Mouse (Mus musculus) left cerebral cortex, postnatal 10 days (tissue): Measurements from ENCODE around the gene Clic5. TPM values are rescaled to one million over a fixed set of nuclear protein-coding genes. Genes with fewer than 3 reads are reported as not detected.
A peak's percentile ranks its signal among the peaks of the same experiment; 100 is the strongest.
"Not testable (repeated sequence)": the region's sequence is repeated elsewhere in the genome, so short reads cannot be mapped to it uniquely, and the experiment has no call there.

Experiments used
- DNase-seq, 2 experiments: peaks; one replicate each; pipeline ENCODE4 v3.0.0; 2021 to 2022; ENCODE audit warnings: low spot score in 2 of 2, mixed read lengths in 1 of 2; ENCODE audit errors: extremely low spot score in 1 of 2
- intact Hi-C: fragments of 180-260 bp; cut with DNase I; formaldehyde crosslinking; loops from one replicate; pipeline ENCODE4 v1.15.1; 2025
- total RNA-seq, 2 experiments: library from RNA; stranded (reverse); gene quantifications; 2 replicates each; pipeline ENCODE4 v1.2.3; 2021

The Clic5 gene
- 1 to 10 TPM; 2.3 to 2.7 TPM for total RNA-seq

DNA sequence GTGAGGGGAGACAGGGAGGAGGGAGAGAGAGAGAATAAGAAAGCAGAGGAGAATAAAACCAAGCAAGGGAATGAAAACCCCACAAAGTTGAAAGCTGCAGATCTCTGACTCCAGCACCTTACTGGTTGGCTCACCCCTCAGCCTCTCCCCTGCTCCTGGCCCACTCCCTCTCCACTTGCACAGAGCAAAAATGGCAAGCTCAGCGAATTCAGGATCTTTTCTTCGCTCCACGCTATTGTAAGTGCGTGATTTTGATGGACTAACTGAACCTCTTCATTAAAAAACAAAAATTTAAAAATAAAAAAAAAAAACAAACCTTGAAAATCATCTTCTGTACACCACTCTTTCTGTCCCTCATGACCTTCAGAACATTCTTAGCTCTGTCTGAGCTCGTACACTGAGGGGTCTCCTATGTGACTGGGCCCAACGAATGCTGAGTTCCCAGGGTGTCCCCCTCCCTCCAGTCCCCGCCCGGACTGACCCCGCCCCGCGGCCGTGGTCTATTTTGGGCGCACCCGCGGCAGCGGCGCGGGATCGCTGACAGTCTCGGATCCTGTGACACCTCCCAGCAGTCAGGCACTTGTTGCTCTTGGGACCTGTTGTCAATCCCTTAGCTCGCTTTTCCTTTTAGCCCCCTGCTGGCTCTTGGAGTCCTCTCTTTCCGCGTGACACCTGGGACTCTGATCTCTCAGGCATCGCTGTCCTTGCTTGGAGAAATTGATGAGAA is at the start of gene Clic5:
Gene Clic5, plus strand, starts transcription at position 543 of the 727 bp plus-strand sequence.
- intact Hi-C loops: no loop called here
- DNase-seq: peak in 1 of 2 experiments; percentile 58

DNA sequence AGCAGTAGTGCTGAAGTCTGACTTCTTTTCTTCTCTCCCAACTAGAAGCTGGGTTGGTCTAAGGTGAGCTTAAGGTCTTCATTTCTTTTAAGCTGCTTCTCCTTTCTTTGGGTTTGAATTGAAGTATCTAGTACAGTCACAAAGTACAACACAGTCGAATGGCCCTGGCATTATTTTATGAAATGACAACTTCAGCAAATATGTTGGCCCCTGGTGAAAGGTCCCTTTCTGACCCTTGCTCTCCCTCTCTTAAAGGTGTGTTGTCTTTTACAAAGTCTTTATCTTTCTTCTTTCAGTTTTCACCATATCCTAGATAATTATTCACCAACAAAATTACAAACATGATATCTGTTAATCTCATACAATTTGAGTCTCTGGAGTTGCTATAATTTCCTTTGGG is 42.6 kb upstream of the Clic5 start:
- intact Hi-C loops: no loop called here
- DNase-seq: no peak

DNA sequence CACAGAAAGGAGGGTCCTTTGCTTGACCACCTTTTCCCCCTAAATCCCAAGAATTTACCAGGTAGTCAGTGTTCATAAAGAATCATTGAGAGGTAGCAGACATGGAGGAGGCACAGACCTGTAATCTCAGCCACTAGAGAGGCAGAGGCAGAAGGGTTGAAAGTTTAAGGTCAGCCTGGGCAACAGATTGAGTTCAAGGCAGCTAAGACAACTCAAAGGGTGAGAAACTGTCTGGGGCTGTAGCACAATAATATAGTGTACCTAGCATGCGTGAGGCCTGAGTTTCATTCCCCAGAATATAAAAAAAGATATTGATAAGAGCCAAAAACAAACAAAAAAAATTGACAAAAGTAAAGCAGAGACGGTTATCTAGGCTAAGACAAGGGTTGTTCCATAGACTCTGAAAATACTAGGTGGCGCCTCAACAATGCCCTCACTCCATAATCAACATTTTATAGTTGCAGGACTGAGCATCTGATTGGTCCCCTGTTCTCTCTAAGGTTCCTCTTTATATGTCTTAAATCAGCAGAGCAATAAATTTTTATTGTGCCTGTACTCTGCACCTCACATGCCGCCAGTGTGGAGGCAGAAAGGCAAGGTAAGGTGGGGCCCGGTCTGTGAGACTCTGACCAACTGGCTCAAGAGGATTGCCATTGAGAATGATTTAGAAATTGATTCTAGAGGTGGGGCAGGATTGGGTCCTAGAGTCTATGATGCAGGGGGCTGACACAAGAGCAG is 40.1 kb upstream of the Clic5 start:
- intact Hi-C loops: no loop called here
- DNase-seq: no peak

DNA sequence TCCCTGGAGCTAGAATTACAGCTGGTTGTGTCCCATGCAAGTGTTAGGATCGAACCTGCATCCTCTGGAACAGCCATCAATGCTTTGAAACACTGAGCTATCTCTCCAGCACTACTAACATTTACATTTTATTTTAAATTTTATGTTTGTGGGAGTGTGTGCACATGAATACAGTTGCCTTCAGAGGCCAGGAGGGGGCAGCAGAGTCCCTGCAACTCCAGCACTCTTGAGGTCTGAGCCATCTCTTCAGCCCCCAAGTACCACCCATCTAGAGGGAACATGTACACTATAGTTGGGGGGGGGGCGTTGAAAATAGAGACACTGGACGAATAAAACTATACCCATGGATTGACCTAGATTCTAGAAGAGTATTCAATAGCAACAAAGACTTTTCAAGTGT is 37.3 kb upstream of the Clic5 start:
- peak in 1 of 2 experiments; percentile 41 for DNase-seq
- intact Hi-C loops: loop anchor here (5.0 kb wide), 1 partner anchor 106 kb away; no protein-coding TSS in a partner anchor

DNA sequence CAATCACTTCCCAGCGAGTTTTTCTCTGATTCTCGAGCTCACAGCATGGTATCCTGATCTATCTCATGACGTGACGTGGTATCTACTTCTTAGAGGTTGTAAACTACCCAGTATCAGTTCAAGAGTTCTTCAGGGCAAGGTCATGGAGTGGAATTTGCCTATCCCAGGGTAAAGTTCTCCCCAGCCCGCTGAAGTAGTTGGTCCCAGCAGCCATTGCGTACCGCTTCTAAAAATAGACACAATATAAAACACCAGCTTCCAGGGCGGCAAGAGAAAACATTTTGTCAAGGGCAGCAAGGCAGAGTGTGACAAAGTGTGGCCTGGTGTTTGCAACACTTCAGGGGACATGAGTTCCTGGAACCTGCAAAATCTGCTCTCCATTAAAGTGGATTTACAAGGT is 36.5 kb upstream of the Clic5 start:
- intact Hi-C loops: loop anchor here (5.0 kb wide), 1 partner anchor 105 kb away; no protein-coding TSS in a partner anchor
- DNase-seq: no peak

DNA sequence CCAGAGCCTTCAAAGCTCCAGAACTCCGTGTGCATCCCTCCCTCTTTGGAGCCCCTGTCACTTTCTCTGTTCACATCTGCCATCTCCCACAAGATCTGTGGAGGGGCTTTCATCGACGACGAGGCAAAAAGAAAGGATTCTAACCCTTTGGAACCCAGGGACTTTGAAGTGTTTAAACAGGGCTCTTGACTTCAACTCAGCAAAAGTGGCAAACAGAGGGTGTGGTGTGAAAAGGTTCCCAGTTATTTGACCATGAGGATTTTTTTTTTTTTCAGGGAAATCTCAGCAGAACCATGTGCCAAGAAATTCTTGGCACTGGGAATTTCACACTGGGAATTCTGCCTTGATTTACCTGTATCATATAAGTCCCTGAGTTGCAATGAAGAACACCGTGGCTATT is 34.5 kb upstream of the Clic5 start:
- no peak for DNase-seq
- intact Hi-C loops: loop anchor here (5.0 kb wide), 1 partner anchor 103 kb away; no protein-coding TSS in a partner anchor

DNA sequence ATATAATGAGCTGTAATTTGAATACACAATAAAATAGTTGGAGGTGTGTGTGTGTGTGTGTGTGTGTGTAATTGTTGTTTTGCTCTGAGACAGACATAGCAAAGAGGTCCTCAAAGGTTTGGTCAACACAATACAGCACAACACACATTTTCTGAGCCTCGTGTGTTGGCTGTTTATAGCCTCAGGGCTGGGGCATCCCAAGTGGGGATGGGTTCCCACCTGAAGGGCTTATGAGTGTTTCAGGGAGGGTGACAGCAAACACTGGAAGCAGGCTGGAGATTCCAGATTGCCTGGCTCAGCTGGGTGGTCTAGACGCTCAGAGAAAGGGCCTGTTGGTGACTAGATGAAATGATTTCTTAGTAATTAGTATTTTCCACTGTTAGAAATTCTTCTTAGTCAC is 33.2 kb upstream of the Clic5 start:
- no peak for DNase-seq
- intact Hi-C loops: no loop called here

DNA sequence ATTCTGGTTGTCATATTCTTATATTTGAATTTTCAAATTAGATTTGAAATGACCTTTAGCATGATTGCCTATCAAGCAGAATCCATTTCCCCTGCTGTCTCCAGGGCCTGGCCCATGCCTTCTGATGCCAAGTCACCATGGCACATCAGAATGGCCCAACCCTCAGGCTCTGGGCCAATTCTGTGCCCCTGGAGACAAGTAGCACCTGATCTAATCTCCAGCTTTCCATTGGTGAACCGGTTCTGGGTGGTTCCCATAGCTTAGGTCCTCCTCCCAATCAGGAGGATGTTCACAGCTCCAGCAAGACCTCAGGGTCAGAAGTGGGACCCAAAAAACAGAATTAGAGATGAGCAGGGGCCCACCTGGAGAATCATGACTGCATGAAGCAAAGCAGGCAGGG is 30.2 kb upstream of the Clic5 start:
- intact Hi-C loops: no loop called here
- no peak for DNase-seq

DNA sequence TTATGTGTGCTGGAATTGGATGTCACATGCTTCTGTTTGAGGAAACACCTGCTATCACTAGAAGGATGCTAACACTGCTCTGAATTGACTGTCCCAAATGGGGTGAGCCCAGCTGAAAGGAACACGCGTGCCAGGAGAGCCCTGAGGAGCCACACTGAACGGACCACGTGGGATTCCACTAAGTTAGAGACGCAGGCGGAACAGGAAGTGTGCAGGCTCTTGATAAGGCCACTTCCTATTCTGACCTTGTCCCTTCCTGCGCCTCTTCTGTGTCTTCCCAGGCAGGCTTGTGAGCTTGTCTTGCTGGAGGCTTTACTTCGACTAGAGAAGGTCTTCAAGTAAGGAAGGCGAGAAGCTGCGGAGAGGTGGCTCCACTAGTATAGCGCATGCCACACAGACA is 27.9 kb upstream of the Clic5 start:
- intact Hi-C loops: no loop called here
- no peak for DNase-seq

DNA sequence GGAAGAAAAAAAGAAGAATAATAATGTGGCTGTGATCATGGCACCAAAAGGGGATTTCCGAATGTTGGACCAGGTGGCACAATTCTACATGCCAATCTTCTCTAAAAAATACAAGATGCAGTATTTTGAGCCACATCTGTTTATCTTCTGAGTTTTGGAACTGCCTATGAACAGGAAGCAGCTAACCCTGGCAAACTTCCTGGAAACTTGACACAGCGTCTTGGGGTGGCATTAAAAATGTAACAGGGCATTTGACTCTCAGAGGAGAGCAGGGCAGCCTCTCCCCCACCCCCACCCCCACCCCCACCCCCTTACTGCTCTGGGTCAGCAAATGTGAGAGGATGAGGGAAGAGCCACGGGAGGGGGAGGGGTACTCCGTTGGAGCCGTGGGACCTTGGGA is 25.9 kb upstream of the Clic5 start:
- intact Hi-C loops: no loop called here
- DNase-seq: no peak

DNA sequence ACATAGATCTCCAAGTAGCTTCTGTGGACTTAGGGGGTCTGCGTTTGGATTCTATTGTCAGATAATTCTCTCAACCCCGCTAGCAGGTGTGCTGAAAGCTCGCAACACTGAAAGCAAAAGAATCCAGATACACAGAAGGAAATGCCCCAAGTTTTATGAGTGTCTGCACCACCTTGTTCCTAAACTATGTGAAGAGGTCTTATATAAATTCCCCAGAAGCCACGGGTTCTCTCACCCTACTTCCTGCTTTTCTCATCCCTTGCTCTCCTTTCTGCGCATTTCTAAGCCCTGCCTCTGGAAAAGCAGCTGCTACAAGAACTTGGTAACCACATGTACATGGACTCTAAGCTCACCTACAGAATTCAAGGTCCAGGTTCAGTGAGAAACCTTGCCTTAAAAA is 25.4 kb upstream of the Clic5 start:
- intact Hi-C loops: no loop called here
- no peak for DNase-seq

DNA sequence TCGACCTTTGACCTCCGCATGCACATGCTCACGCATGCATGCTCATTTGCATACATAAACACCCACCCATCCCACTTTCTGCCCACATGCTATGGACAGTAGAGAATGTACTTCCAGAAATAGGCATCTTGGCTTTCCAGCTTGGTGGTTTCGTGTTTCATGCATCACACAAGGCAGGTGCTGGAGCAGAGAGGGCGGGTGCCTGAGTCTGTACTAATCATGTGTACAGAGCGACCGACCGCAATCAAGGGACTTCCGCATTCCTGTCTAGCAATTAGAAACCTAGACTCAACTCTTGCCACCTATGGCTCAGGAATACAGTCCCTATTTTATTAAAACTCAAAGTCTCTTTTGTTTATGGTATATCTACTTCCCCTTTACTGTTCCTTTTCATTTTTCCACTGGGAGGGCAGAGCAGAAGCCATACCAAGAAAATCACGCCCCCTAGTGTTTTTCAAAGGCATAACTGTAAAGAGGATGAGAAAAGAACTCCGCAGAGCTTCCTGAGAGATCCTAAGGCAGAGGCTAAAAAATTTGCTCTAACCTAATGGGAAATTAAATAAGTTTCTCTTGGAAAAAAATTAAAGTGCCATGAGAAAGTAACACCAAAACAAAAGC is 22.5 kb upstream of the Clic5 start:
- DNase-seq: no peak
- intact Hi-C loops: no loop called here

DNA sequence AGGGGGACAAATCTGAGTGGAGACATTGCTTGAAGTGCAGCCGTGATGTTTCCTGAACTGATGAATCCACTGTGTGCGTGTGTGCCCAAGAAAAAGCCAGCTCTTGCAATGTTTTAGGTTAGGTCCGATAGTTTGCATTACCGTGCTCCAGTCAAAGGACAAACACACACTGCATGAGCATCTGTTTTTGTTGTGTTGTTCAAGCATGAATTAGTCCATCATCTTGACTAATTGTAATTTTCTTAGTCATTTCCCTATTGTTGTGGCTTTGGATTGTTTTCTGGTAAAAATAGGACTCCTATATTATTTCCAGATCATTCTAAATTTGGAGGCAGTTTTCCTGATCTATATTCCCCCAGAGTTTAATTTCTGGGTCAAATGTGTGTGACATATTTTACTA is 18.7 kb upstream of the Clic5 start:
- intact Hi-C loops: no loop called here
- no peak for DNase-seq

DNA sequence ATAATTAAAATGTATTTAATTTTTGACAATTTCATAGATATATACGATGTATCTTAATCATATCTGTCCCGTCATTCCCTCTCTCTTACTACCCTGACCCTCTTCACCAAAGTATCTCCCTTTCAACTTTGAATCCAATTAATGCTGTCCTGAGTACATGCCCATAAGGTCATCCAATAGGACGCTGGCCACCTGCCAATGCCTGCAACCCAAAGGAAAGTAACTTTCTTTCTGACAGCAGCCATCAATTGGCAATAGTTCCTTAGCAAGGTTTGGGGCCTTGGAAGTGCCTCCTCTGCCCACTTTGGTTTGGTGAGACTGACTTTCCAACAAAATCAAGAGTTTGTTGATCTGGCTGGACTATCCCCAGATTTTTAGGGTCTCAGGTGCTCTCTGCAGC is 18.1 kb upstream of the Clic5 start:
- intact Hi-C loops: no loop called here

DNA sequence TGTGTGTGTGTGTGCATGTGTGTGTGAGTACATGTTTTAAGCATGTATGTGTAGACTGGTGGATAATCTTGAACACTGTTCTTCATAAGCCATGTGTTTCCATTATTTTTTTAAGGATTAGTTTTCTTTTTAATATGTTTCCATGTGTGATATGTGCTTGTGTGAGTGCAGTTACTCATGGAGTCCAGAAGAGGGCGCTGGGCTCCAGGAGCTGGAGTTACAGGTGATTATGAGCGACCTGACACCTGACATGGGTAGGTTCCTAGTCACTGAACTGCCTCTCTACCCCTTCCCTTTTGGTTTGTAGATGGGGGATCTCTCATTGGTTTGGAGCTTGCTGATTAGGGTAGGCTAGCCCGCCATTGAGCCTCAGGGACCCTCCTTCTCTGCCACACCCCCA is 16.5 kb upstream of the Clic5 start:
- DNase-seq: no peak
- intact Hi-C loops: no loop called here

More for the DNA sequence above, 18.1 kb upstream of the Clic5 start:
- no peak for DNase-seq

DNA sequence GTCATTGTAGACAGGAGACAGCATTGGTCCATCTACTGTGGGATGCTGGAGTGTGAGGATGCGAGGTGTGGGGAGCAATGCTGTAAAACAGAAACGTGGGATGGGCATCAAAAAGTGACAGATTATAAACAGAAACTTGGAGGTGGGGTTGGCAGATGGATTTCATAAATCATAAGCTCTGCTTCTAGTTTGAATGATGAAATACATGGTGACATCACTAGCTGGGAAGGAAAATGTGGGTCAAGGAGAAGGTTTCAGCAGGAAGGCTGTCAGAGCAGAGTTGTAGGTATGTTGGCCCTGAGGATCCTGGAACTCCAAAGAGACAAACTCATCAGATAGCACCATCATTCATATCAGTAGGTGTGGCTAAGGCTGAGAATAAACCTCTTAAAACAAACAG is 15.0 kb upstream of the Clic5 start:
- intact Hi-C loops: no loop called here
- DNase-seq: no peak

DNA sequence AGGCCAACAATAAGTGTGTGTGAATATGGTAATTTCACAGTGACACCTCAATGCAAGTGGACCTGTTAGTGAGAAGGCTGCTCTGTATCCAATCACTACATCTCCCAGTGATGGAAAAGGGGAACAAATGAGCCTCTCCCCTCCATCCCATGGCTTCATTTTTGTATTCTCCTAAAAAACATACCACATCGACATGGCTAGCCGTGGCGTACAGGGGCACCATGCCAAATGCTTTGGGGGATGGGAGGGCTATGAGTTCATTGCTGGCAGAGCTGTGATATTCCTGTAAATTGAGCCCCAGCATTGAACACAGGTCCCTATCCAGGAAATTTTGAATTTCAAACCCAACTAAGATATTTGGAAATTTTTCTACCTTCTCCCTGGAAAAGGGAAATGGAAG is 11.1 kb upstream of the Clic5 start:
- intact Hi-C loops: no loop called here
- DNase-seq: no peak

DNA sequence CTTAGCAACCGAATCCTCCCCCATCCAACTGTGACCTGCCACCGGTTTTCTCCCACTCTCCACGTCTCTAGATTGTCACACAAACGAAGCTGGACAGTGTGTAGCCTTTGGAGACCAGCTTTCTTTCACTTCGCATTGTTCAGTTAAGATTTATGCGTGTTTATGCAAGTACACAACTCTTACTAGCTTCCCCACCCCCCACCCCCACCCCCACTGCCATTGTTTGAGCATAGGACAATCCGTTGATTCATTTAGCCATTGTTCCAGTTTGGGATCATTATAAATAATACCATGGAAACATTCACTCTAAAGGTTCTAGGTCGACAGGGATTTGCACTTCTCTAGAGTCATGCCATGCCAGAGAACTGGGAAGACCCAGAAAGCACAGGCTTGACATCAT is 7.0 kb upstream of the Clic5 start:
- intact Hi-C loops: no loop called here
- no peak for DNase-seq

DNA sequence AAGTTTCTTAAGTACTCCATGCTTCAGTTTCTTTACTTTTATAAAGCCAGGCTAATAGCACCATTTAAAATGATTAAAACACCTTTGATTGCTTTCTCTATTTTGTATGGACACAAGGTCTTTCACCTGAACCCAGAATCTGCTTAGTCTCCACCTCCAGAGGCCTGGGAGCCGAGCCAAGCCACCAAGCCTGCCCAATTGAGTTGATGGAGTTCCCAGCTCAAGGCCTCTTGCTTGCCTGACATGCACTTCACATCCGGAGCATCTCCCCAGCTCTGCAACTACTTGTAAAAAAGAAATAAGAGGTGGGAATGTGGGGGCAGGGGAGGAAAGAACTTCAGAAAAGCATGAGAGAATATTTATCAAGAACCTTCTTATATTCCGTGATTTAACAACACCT is 1.5 kb upstream of the Clic5 start:
- DNase-seq: no peak
- intact Hi-C loops: no loop called here

DNA sequence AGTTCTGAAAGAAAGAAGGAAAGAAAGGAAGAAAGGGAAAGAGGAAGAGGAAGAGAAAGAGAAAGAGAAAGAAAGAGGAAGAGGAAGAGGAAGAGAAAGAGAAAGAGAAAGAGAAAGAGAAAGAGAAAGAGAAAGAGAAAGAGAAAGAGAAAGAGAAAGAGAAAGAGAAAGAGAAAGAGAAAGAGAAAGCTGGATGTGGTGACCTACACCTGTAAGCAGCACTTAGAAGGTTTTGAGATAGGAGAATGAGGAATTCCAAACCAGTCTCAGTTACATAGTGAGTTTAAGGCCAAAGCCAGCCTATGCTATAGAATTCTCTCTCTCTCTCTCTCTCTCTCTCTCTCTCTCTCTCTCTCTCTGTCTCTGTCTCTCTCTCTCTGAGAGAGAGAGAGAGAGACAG is 847 bp upstream of the Clic5 start:
- DNase-seq, intact Hi-C loops: not testable (repeated sequence)
